Mouse (Mus musculus): ENCODE results near the gene Phf19. TPM values are rescaled to one million over a fixed set of nuclear protein-coding genes. Genes with fewer than 3 reads are reported as not detected.

Gene Phf19
- total and polyA plus RNA-seq, 3 experiments = 10.2 to 26.2 TPM; not detected in 1

- Histone ChIP-seq H3K4me3 (ENCODE audit: control insufficient read depth in 1 of 2, insufficient read depth in 1 of 2, low read depth in 2 of 2, low read length in 2 of 2) (no peak overlapping the region), H3K36me3 (ENCODE audit: control insufficient read depth in 1 of 2, insufficient read depth in 2 of 2, low read length in 2 of 2) (peaks cover 0 to 8% of the 10 kb centered on the region in 2 experiments; a peak in 2 of 4 replicates), H3K9me3 (replicated peaks; ENCODE audit: insufficient read depth, low read length) (no peaks in the 10 kb centered on the region), H3K79me2 (ENCODE audit: control insufficient read depth, insufficient read depth, low read length, poor library complexity) (no peaks in the 10 kb centered on the region), H3K27me3 (ENCODE audit: control insufficient read depth in 1 of 2, insufficient read depth in 2 of 2, low read length in 2 of 2) (no peaks in the 10 kb centered on the region), H3K27ac (ENCODE audit: control insufficient read depth, low read depth, low read length) (no peak overlapping the region), H3K4me1 (ENCODE audit: control insufficient read depth in 1 of 2, insufficient read depth in 2 of 2, low read length in 2 of 2) (peaks cover 0 to 17% of the 10 kb centered on the region in 2 experiments; a peak in 3 of 4 replicates), H3K9ac (ENCODE audit: control insufficient read depth, low read depth, low read length, poor library complexity, severe bottlenecking) (no peak overlapping the region)
- TF ChIP-seq NRF1 (IDR thresholded peaks at IDR 0.05; ENCODE audit: insufficient read depth, low read depth, low read length, poor library complexity, severe bottlenecking) (no peak), MAZ (IDR thresholded peaks at IDR 0.05; ENCODE audit: low read depth, low read length) (no peak), ZNF384 (IDR thresholded peaks at IDR 0.05; ENCODE audit: low read depth, low read length) (no peak), HCFC1 (IDR thresholded peaks at IDR 0.05; ENCODE audit: low read depth, low read length) (no peak), NELFE (IDR thresholded peaks at IDR 0.05; ENCODE audit: low read depth, low read length) (no peak), RAD21 (IDR thresholded peaks at IDR 0.05; ENCODE audit: low read depth, low read length) (no peak), MYB (IDR thresholded peaks at IDR 0.05; ENCODE audit: low read depth, low read length) (no peak), GABPA (IDR thresholded peaks at IDR 0.05; ENCODE audit: low read depth, low read length) (no peak)
- DNase-seq (ENCODE audit: low read depth, low spot score) = no peak
These were observed 10.0 kb downstream of the Phf19 start for GRCm38 (mm10) chr2:34903652-34904405.

- DNase-seq (ENCODE audit: low read depth, low spot score) = no peak
- H3K4me3 ChIP-seq (ENCODE audit: control insufficient read depth in 1 of 2, insufficient read depth in 1 of 2, low read depth in 2 of 2, low read length in 2 of 2) = no peak overlapping the region
- no peak for TF ChIP-seq UBTF (IDR thresholded peaks at IDR 0.05; ENCODE audit: borderline replicate concordance, insufficient read depth, low read depth, low read length)
- TF ChIP-seq MXI1 (IDR thresholded peaks at IDR 0.05; ENCODE audit: low read depth, low read length) = no peak
- no peak for TF ChIP-seq ETS1 (IDR thresholded peaks at IDR 0.05; ENCODE audit: low read depth, low read length)
- TF ChIP-seq POLR2AphosphoS2 (IDR thresholded peaks at IDR 0.05; ENCODE audit: low read length) = no peak
- TF ChIP-seq POLR2A (IDR thresholded peaks at IDR 0.05; ENCODE audit: control insufficient read depth in 1 of 2, insufficient read depth in 1 of 2, low read depth in 1 of 2, low read length in 2 of 2, poor library complexity in 1 of 2) = no peak
- no peak for TF ChIP-seq USF1 (IDR thresholded peaks at IDR 0.05; ENCODE audit: low read depth, low read length)
- TF ChIP-seq JUND (IDR thresholded peaks at IDR 0.05; ENCODE audit: low read depth, low read length) = no peak
- no peak for TF ChIP-seq TAL1 (IDR thresholded peaks at IDR 0.05; ENCODE audit: low read length)
- no peak for TF ChIP-seq RCOR1 (IDR thresholded peaks at IDR 0.05; ENCODE audit: low read depth, low read length)
- no peak for TF ChIP-seq GATA1 (IDR thresholded peaks at IDR 0.05; ENCODE audit: low read depth, low read length)
- TF ChIP-seq NRF1 (IDR thresholded peaks at IDR 0.05; ENCODE audit: insufficient read depth, low read depth, low read length, poor library complexity, severe bottlenecking) = no peak
- TF ChIP-seq MAX (IDR thresholded peaks at IDR 0.05; ENCODE audit: low read length) = no peak
- TF ChIP-seq MYC (IDR thresholded peaks at IDR 0.05; ENCODE audit: low read depth, low read length) = no peak
- no peak for TF ChIP-seq RAD21 (IDR thresholded peaks at IDR 0.05; ENCODE audit: low read depth, low read length)
- TF ChIP-seq E2F4 (IDR thresholded peaks at IDR 0.05; ENCODE audit: borderline replicate concordance, low read depth, low read length) = no peak
- no peak for TF ChIP-seq CTCF (IDR thresholded peaks at IDR 0.05 in 2 of 3, conservative IDR thresholded peaks at IDR 0.05 in 1 of 3; ENCODE audit: control insufficient read depth in 1 of 3, insufficient read depth in 1 of 3, low read depth in 2 of 3, low read length in 3 of 3, poor library complexity in 1 of 3, severe bottlenecking in 1 of 3)
- TF ChIP-seq USF2 (IDR thresholded peaks at IDR 0.05; ENCODE audit: borderline replicate concordance in 1 of 2, insufficient read depth in 1 of 2, low read depth in 1 of 2, low read length in 2 of 2) = no peak
- no peak for TF ChIP-seq NELFE (IDR thresholded peaks at IDR 0.05; ENCODE audit: low read depth, low read length)
- TF ChIP-seq SMC3 (IDR thresholded peaks at IDR 0.05; ENCODE audit: low read depth, low read length) = no peak
- peaks cover 0 to 17% of the 10 kb centered on the region in 2 experiments; a peak in 3 of 4 replicates for H3K4me1 ChIP-seq (ENCODE audit: control insufficient read depth in 1 of 2, insufficient read depth in 2 of 2, low read length in 2 of 2)
- H3K9ac ChIP-seq (ENCODE audit: control insufficient read depth, low read depth, low read length, poor library complexity, severe bottlenecking) = no peak overlapping the region
- H3K9me3 ChIP-seq (replicated peaks; ENCODE audit: insufficient read depth, low read length) = no peaks in the 10 kb centered on the region
- H3K27me3 ChIP-seq (ENCODE audit: control insufficient read depth in 1 of 2, insufficient read depth in 2 of 2, low read length in 2 of 2) = no peaks in the 10 kb centered on the region
- peaks cover 0 to 8% of the 10 kb centered on the region in 2 experiments; a peak in 2 of 4 replicates for H3K36me3 ChIP-seq (ENCODE audit: control insufficient read depth in 1 of 2, insufficient read depth in 2 of 2, low read length in 2 of 2)
- H3K27ac ChIP-seq (ENCODE audit: control insufficient read depth, low read depth, low read length) = no peak overlapping the region
- H3K79me2 ChIP-seq (ENCODE audit: control insufficient read depth, insufficient read depth, low read length, poor library complexity) = no peaks in the 10 kb centered on the region
These were observed 10.6 kb downstream of the Phf19 start for GRCm38 (mm10) chr2:34903191-34903590.

Data from MEL (cell line).